Mouse (Mus musculus) limb, embryonic 11.5 days (tissue): Measurements from ENCODE around the gene Susd1. TPM values are rescaled to one million over a fixed set of nuclear protein-coding genes. Genes with fewer than 3 reads are reported as not detected.

Experiments
- ATAC-seq: fragments of 200-750 bp; cut with Nextera tagmentation; 2 replicates; pipeline ENCODE4 v1.8.0; 2017; ENCODE audit warnings: low read depth; ENCODE audit not compliant: insufficient number of reproducible peaks, low FRiP score, low TSS enrichment
- DNase-seq: peaks from one replicate; pipeline ENCODE4 v3.0.0-alpha.2; 2015; ENCODE audit warnings: low spot score
- H3K27ac ChIP-seq: fragments of 300-500 bp; sonication (generic); replicated peaks from 2 replicates; pipeline ENCODE4 v1.5.1; 2014; ENCODE audit warnings: low read depth, mild to moderate bottlenecking, low read length
- H3K27me3 ChIP-seq: fragments of 300-500 bp; sonication (generic); 2 replicates; pipeline ENCODE4 v1.6.1; 2014; ENCODE audit warnings: mild to moderate bottlenecking, low read length, mixed read lengths; ENCODE audit not compliant: control insufficient read depth, insufficient read depth
- H3K36me3 ChIP-seq: fragments of 300-500 bp; sonication (generic); 2 replicates; pipeline ENCODE4 v1.6.1; 2014; ENCODE audit warnings: mild to moderate bottlenecking, low read length, moderate library complexity, mixed read lengths; ENCODE audit not compliant: control insufficient read depth, insufficient read depth
- H3K4me1 ChIP-seq: fragments of 300-500 bp; sonication (generic); 2 replicates; pipeline ENCODE4 v1.6.1; 2014; ENCODE audit warnings: low read length, mixed read lengths; ENCODE audit not compliant: control insufficient read depth, insufficient read depth
- H3K4me2 ChIP-seq: fragments of 300-500 bp; sonication (generic); 2 replicates; pipeline ENCODE4 v1.6.1; 2014; ENCODE audit warnings: low read depth, mild to moderate bottlenecking, moderate library complexity; ENCODE audit not compliant: severe bottlenecking
- H3K4me3 ChIP-seq: fragments of 300-500 bp; sonication (generic); 2 replicates; pipeline ENCODE4 v1.5.1; 2014; ENCODE audit warnings: low read depth, low read length
- H3K9ac ChIP-seq: fragments of 300-500 bp; sonication (generic); 2 replicates; pipeline ENCODE4 v1.6.1; 2014; ENCODE audit warnings: mild to moderate bottlenecking, low read length
- H3K9me3 ChIP-seq: fragments of 300-500 bp; sonication (generic); 2 replicates; pipeline ENCODE4 v1.6.1; 2016; ENCODE audit warnings: low read length; ENCODE audit not compliant: control insufficient read depth
- WGBS: fragments of 180-500 bp; shearing (Covaris S2); extraction: QIAGEN DNeasy Blood & Tissue Kit; methylation state at CpG from one replicate; pipeline ENCODE4 v1.1.7; 2014; 5-methylcytosine and 5-hydroxymethylcytosine counted together
- polyA plus RNA-seq: library from polyadenylated mRNA; unstranded; fragments of >200 nt; fragmentation: Nextera tagmentation; extraction: Ambion mirVana; gene quantifications from 2 replicates; pipeline ENCODE4 v1.2.1, GENCODE M21; 2014

Susd1 gene
- polyA plus RNA-seq, 1 experiment from 2014 or later: 0.99 TPM

DNA sequence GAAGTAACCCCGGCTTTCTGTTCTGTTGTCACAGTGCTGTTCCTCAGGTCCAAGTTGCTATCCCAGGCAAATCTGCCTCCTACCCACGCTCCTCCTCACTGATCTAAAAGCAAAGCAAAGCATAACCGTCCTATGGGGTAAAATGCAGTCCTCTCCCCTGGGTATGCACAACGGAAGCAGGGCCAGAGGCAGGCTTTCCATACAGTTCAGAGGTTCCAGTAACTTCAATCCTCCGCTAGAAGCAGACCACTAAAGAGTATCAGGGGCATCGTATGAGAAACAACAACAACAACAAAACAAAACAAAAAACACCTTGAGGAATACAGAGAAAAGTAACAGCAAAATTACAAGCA lies 100.9 kb downstream of the Susd1 start:
- 87% methylated on average over 6 of the region's 6 CpGs for WGBS
- Histone ChIP-seq H3K9ac (no peak overlapping the region), H3K4me3 (no peak overlapping the region), H3K36me3 (no peaks in the 10 kb centered on the region), H3K27ac (no peak overlapping the region), H3K9me3 (no peaks in the 10 kb centered on the region), H3K4me1 (0 out of 2 replicates have a peak, but pooled peaks cover 2% of the 10 kb centered on the region), H3K27me3 (no peaks in the 10 kb centered on the region), H3K4me2 (no peak overlapping the region)
- DNase-seq: no peak
- ATAC-seq: no peak

DNA sequence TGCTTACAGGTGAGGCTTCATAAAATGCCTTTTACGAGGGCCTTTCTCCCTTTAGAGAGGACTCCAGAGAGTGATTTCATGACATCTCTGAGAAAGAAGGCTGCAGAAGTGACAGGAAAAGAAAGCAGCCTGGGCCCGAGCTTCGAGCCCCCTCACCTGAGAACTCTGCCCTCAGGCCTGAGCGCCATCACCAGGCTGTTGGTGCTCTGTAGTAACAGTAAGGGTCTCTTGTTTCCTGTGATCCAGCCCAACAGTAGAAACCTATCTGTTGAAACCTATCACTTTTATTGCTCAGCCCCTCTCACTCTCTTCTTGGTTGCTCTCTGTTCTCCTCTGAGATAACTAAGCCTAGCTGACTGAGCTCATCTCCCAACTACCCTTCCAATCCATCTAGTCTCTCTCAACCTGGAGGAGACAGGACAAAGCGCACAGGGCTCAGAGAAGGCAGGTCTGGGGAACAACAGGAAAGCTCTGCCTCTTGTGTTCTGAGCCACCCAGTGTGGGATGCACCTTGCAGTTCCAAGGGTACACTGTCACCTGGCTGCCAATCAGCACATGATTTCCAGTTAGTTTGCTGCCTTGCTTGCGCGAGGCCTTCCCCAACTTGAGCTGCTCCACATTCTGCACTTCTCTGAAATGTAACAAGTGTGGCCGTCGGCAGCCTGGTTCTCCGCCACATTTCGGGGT lies 101.4 kb downstream of the Susd1 start:
- H3K9ac ChIP-seq: no peak overlapping the region
- 0 out of 2 replicates have a peak, but pooled peaks cover 2% of the 10 kb centered on the region for H3K4me1 ChIP-seq
- no peaks in the 10 kb centered on the region for H3K36me3 ChIP-seq
- no peaks in the 10 kb centered on the region for H3K27me3 ChIP-seq
- no peak overlapping the region for H3K4me3 ChIP-seq
- ATAC-seq: no peak
- no peaks in the 10 kb centered on the region for H3K9me3 ChIP-seq
- WGBS: 83% methylated on average over 11 of the region's 11 CpGs
- no peak for DNase-seq
- H3K27ac ChIP-seq: no peak overlapping the region
- H3K4me2 ChIP-seq: no peak overlapping the region

DNA sequence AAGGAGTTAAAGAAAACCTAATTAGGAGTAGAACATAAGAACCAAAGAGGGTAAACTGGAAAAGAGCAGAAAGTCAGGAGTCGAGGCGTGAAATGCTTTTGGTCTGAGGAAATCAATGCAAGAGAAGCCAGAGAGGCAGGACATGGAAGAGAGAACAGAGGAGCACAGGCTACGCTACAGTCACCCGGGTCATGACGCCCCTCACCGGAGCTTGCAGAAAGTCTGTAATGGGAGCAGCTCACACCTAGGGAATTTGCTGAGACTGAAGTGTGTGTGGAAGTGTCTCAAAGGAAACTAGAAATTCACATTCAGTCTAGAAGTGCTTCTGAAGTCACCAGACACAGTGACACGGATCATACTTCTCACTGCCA lies 102.0 kb downstream of the Susd1 start:
- H3K36me3 ChIP-seq: no peaks in the 10 kb centered on the region
- no peaks in the 10 kb centered on the region for H3K27me3 ChIP-seq
- DNase-seq (no peak), ATAC-seq (no peak)
- H3K9ac ChIP-seq: no peak overlapping the region
- 82% methylated on average over 7 of the region's 7 CpGs for WGBS
- H3K4me2 ChIP-seq: no peak overlapping the region
- no peaks in the 10 kb centered on the region for H3K9me3 ChIP-seq
- H3K27ac ChIP-seq: no peak overlapping the region
- H3K4me3 ChIP-seq: no peak overlapping the region
- H3K4me1 ChIP-seq: peaks cover 5% of the 10 kb centered on the region; the same call in 1 of the 2 replicates

DNA sequence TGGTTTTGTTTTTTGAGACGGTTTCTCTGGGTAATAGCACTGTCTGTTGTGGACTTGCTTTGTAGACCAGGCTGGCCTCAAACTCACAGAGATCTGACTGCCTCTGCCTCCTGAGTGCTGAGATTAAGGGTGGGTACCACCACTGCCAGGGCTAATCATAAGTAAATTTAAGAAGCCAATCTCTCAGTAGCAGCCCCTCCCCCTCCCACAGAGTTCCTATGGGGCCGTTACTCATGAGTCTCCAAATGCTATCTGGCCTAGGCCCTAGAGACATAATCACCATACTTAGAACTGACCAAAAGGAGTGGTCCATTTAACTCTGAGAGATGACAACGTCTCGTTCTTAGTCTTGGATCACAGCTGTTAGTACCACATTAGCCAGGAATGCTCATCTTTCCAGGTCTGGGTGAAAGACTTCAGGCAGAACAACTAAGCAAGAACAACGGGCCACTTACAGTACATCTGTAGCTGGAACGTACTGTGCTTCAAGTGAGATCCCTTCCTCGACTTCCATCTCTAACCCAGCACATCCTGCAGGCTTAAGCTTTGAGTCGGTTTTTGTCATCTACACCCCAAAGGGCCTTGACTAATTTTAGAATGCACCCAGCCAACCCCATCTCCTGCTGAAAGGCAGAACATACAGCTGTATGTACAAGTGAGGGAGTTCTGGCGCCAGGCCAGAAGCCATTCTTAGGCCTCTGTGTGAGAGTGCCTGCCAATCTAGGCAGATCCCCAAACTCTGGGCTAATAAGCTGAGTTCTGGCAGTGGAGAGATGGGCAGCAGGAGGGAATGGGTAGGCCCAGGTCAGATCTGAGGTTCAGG lies 102.6 kb downstream of the Susd1 start:
- no peak overlapping the region for H3K27ac ChIP-seq
- H3K4me2 ChIP-seq: no peak overlapping the region
- no peak overlapping the region for H3K9ac ChIP-seq
- 87% methylated on average over 9 of the region's 9 CpGs for WGBS
- peaks cover 11% of the 10 kb centered on the region; the same call in 1 of the 2 replicates for H3K4me1 ChIP-seq
- no peak for ATAC-seq
- H3K36me3 ChIP-seq: no peaks in the 10 kb centered on the region
- no peaks in the 10 kb centered on the region for H3K9me3 ChIP-seq
- no peak for DNase-seq
- no peak overlapping the region for H3K4me3 ChIP-seq
- no peaks in the 10 kb centered on the region for H3K27me3 ChIP-seq

DNA sequence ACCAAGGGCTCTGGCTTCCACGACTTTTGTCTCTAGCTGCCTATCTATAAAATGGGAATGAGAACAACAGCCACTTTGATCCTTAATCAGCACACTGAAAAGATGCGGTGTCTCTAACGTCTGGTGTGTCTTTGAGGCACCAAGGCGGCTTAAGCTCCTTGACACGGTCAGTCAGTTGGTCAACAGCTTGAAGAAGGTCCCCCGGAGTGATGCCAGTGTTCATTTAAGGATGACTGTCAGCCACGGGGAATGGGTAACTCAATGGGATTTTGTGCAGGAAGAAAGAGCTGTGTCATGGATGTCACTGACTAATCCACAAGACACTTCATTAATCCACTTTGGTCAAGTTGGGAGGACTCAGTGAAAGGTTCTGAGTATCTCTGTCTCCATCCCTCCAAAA lies 103.3 kb downstream of the Susd1 start:
- ATAC-seq (no peak), DNase-seq (no peak)
- H3K4me1 ChIP-seq: peaks cover 11% of the 10 kb centered on the region; the same call in 1 of the 2 replicates
- H3K27me3 ChIP-seq: no peaks in the 10 kb centered on the region
- H3K27ac ChIP-seq: no peak overlapping the region
- H3K4me2 ChIP-seq: no peak overlapping the region
- no peak overlapping the region for H3K9ac ChIP-seq
- H3K9me3 ChIP-seq: no peaks in the 10 kb centered on the region
- WGBS: 83% methylated on average over 7 of the region's 7 CpGs
- H3K4me3 ChIP-seq: no peak overlapping the region
- H3K36me3 ChIP-seq: no peaks in the 10 kb centered on the region

DNA sequence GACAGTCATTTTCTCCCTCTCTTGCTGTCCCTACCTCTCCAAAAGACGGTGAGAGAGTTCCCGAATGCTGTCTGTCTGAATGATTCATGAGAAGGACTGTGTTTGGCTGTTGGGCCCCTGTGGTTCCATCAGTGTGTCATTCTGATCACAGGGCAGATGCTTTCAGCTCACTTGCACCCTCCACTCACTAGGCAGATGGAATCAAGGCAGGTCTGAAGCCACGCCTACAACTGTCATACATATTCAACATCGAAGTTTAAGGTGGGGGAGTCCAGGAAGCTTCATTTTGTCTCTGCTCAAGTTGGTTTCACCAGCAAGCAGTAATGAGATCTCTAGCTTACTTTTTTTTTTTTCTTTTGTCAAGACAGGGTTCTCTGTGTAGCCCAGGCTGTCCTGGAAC lies 104.2 kb downstream of the Susd1 start:
- peaks cover 11% of the 10 kb centered on the region; the same call in 1 of the 2 replicates for H3K4me1 ChIP-seq
- 96% methylated on average over 4 of the region's 4 CpGs for WGBS
- ATAC-seq (no peak), DNase-seq (no peak)
- no peak overlapping the region for H3K9ac ChIP-seq
- H3K4me3 ChIP-seq: no peak overlapping the region
- H3K9me3 ChIP-seq: no peaks in the 10 kb centered on the region
- no peaks in the 10 kb centered on the region for H3K36me3 ChIP-seq
- no peaks in the 10 kb centered on the region for H3K27me3 ChIP-seq
- no peak overlapping the region for H3K27ac ChIP-seq
- no peak overlapping the region for H3K4me2 ChIP-seq

DNA sequence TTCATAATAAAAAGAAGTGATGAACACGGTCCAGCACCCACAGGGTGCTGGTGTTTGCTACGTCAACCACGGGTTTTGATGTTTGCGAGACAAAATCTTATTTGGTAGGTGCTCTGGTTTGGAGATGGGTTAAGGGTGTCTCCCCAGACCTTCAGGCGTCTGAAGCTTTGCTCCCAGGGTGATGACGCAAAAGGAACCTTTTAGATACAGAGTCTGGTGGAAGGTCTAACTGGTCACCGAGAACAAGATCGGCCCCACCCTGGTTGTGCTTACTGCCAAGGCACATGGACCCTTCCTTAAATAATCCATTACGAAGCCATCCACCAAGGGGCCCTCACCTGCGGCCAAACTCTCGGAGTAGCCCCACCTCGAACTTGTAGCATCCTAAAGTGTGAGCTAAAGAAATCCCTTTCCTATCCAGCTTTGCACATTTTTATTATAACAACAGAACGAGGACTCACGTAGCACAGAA lies 105.0 kb downstream of the Susd1 start:
- Histone ChIP-seq H3K4me1 (peaks cover 11% of the 10 kb centered on the region; the same call in 1 of the 2 replicates), H3K4me3 (no peak overlapping the region), H3K27me3 (no peaks in the 10 kb centered on the region), H3K4me2 (no peak overlapping the region), H3K27ac (no peak overlapping the region), H3K9ac (no peak overlapping the region), H3K9me3 (no peaks in the 10 kb centered on the region), H3K36me3 (no peaks in the 10 kb centered on the region)
- no peak for ATAC-seq
- DNase-seq: no peak
- WGBS: 94% methylated on average over 14 of the region's 14 CpGs

DNA sequence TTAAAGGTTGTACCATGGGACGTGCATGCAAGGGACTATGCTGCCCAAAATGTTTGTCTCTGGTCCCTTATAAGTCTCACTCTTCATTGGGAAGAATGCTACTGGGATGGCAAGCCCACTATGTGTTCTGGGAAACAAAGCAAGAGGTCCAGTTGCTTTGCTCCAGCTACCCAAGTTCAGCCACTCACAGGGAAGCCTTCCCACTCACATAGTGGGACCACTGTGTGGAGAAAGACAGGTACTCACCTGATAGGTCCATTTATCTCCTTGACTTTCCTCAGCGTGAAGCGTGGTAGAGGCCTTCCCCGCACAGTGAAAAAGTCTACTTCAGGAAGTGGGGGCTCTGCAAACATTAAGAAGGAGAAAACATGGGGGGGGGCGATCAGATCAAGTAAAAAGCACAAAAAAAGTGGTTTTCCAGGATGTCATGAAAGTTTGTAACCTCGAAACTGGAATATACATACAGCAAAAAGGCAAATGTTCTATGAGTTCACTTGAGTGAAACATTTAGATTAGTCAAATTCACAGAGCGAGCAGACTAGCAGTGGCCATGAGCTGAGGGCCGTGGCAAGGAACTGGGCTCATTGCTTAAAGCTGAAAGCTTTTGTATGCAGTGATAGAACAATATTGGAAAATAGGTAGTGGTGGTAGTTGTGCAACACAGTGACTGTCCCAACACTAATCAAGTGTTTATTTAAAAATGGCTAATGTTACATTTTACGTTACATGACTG lies 105.6 kb downstream of the Susd1 start:
- Histone ChIP-seq H3K27ac (no peak overlapping the region), H3K27me3 (no peaks in the 10 kb centered on the region), H3K4me3 (no peak overlapping the region), H3K4me2 (no peak overlapping the region), H3K9ac (no peak overlapping the region), H3K4me1 (peaks cover 11% of the 10 kb centered on the region; the same call in 1 of the 2 replicates), H3K9me3 (no peaks in the 10 kb centered on the region), H3K36me3 (no peaks in the 10 kb centered on the region)
- DNase-seq: no peak
- whole genome bisulfite sequencing: 93% methylated on average over 9 of the region's 9 CpGs
- no peak for ATAC-seq
